Mouse (Mus musculus): Measurements from ENCODE around the gene Pde6c. TPM values are rescaled to one million over a fixed set of nuclear protein-coding genes. Genes with fewer than 3 reads are reported as not detected.

Gene Pde6c
- not detected in 2 replicates for polyA plus RNA-seq (2012; rRNA removed)

DNA sequence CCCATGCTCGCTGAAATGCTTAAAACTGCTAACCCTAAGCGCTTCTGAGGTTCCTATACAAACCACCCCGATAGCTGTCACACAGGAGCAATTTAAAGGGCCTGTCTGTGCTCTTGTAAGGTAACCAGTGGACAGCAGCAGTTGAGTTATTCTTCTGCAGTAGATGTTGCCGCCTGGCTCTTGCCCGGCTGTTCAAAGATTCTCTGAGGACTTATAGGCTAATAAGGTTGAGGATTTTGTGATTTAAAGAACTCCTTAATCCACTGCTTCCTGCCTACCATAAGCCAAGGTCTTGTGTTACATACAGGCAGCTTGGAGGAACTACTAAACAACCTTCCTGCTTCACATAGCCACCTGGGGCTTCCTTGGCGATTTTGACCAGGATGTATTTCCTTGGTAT lies at the start of gene Pde6c:
Pde6c (plus strand) TSS at position 301 of the 400 bp plus-strand sequence.

DNA sequence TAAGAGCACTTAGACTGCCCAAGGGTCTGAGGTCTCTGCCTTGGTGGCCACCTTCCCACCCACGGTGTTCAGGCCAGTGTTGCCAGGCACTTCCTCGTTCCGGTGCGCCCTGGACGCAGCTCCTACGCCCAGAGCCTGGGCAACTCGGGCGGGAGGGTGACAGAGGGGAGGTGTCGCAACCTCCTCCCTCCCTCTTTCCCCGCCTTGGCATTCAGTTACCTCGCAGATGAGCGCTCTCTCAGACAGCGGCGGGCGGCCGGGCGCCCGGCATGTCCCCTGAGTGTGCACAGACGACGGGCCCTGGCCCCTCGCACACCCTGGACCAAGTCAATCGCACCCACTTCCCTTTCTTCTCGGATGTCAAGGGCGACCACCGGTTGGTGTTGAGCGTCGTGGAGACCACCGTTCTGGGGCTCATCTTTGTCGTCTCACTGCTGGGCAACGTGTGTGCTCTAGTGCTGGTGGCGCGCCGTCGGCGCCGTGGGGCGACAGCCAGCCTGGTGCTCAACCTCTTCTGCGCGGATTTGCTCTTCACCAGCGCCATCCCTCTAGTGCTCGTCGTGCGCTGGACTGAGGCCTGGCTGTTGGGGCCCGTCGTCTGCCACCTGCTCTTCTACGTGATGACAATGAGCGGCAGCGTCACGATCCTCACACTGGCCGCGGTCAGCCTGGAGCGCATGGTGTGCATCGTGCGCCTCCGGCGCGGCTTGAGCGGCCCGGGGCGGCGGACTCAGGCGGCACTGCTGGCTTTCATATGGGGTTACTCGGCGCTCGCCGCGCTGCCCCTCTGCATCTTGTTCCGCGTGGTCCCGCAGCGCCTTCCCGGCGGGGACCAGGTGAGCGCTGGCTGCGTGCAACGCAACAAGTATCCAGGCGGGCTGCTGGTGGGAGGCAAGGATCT lies 35.5 kb upstream of the Pde6c start, which contains the start of gene Ffar4:
Ffar4 (plus strand) TSS at position 214 of the 901 bp plus-strand sequence.

DNA sequence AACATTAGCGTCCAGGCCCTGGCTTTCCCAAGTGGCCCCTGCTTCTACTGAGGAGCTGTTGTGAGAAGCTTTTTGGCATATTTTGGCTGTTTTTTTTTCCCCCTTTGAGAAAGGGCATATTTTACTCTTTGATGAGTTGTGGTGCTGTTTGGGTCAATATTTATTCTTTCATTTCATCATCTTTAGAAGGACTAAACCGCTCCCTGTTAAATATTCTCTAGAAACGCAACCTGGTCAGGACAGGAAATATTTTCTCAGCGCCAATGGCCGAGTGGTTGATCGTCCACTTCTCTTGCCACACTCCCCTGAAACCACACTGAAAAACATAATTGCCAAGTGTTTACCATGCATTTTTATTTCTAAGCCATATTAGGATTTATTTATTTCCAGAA lies 7.4 kb upstream of the Pde6c start, which contains the start of gene Rbp4:
Rbp4 (minus strand) TSS at position 63 of the 392 bp plus-strand sequence.

DNA sequence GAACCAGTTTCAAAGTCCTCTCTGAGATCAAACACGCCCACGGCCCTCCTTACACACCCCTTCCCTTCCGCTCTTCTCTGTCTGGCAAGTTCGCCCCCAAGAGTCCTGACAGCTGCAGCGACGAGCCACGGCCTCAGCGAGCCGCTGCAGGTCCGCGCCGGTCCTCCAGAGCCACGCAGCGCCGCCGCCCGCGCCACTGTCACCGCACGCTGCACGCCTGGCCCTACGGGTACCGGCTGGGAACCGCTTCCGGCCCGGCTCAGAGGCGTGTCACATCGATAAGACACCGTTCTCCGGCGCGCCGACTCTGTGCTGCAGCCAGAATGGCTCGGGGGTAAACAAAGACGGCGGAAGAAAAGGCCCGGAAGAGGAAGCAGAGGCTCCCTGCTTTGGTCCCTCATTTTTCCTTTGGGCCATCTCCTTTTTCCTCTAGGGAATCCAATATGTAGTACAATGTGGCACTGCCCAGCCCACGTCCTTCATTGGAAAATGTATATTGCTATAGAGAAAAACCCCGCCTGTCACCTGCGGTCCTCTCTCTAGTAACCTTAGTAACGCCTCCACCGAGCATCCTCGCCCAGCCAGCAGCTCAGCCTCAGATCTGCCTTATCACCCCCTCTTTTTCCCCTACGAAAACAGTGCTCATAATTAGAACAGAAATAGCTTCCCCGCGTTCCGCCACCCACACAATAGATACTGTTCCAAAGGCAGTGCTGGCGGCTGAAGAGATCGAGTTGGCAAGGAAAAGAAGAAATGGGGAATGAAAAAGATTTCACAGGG lies 91.5 kb downstream of the Pde6c start, which contains the start of gene Fra10ac1:
Fra10ac1 (minus strand) TSS at position 252 of the 780 bp plus-strand sequence.

Other genes starting within 250 kb of the Pde6c start
- gene Myof, start 89.2 kb upstream of the Pde6c start, polyA plus RNA-seq (2012; rRNA removed), result 26.0 and 26.8 TPM in 2 replicates
- gene Cep55, start 77.8 kb upstream of the Pde6c start, polyA plus RNA-seq (2012; rRNA removed), result 1.9 and 2.5 TPM in 2 replicates
- 4.2 and 5.5 TPM in 2 replicates for gene Ffar4, start 35.7 kb upstream of the Pde6c start, polyA plus RNA-seq (2012; rRNA removed)
- 44.5 and 53.4 TPM in 2 replicates for gene Rbp4, start 7.5 kb upstream of the Pde6c start, polyA plus RNA-seq (2012; rRNA removed)
- 2.9 and 6.2 TPM in 2 replicates for gene Fra10ac1, start 91.4 kb downstream of the Pde6c start, polyA plus RNA-seq (2012; rRNA removed)
- gene Lgi1, start 131.8 kb downstream of the Pde6c start, polyA plus RNA-seq (2012; rRNA removed), result 0.05 and 0.16 TPM in 2 replicates

Measured in ovary, adult 2 months (tissue).